Mouse (Mus musculus) spleen, adult 2 months (tissue): ENCODE results near the gene Lrrc31. TPM values are rescaled to one million over a fixed set of nuclear protein-coding genes. Genes with fewer than 3 reads are reported as not detected.
"Not testable (repeated sequence)": the region's sequence is repeated elsewhere in the genome, so short reads cannot be mapped to it uniquely, and the experiment has no call there.

Experiments used
- DNase-seq, 2 experiments: peaks; one replicate each; pipeline versions ENCODE4 v3.0.0 to v3.0.0-alpha.2; 2012 to 2021; ENCODE audit warnings: low spot score in 2 of 2, low read depth in 1 of 2
- H3K27ac ChIP-seq: fragments of 200-500 bp; 2 replicates; pipeline ENCODE4 v1.5.1; 2012; ENCODE audit warnings: low read length, inconsistent platforms; ENCODE audit not compliant: insufficient read depth
- H3K27me3 ChIP-seq: fragments of 200-500 bp; 2 replicates; pipeline ENCODE4 v1.6.1; 2012; ENCODE audit warnings: mild to moderate bottlenecking, moderate library complexity, low read length, inconsistent platforms; ENCODE audit not compliant: control insufficient read depth, insufficient read depth
- H3K36me3 ChIP-seq: fragments of 200-500 bp; 2 replicates; pipeline ENCODE4 v1.6.1; 2012; ENCODE audit warnings: mild to moderate bottlenecking, low read length, inconsistent platforms; ENCODE audit not compliant: control insufficient read depth, insufficient read depth
- H3K4me1 ChIP-seq: fragments of 200-500 bp; 2 replicates; pipeline ENCODE4 v1.6.1; 2011; ENCODE audit warnings: inconsistent platforms; ENCODE audit not compliant: control insufficient read depth, insufficient read depth, insufficient read length
- H3K4me3 ChIP-seq: fragments of 200-500 bp; 2 replicates; pipeline ENCODE4 v1.5.1; 2011; ENCODE audit warnings: mild to moderate bottlenecking, inconsistent platforms; ENCODE audit not compliant: insufficient read depth, insufficient read length; ENCODE audit errors: extremely low read depth
- CTCF ChIP-seq: fragments of 200-500 bp; IDR thresholded peaks from 2 replicates; pipeline ENCODE4 v1.5.1; 2011; ENCODE audit warnings: mild to moderate bottlenecking, inconsistent platforms; ENCODE audit not compliant: insufficient read depth, insufficient read length, insufficient replicate concordance; ENCODE audit errors: extremely low read depth
- POLR2A ChIP-seq: fragments of 200-500 bp; IDR thresholded peaks from 2 replicates; pipeline ENCODE4 v1.6.1; 2011; ENCODE audit warnings: low read depth, low read length, inconsistent platforms
- WGBS: fragments of 180-500 bp; shearing (Covaris S2); methylation state at CpG from one replicate; pipeline ENCODE4 v1.1.7; 2018; 5-methylcytosine and 5-hydroxymethylcytosine counted together
- polyA plus RNA-seq: library from polyadenylated mRNA; depleted of rRNA; stranded (reverse); fragments of >200 nt; gene quantifications from 2 replicates; pipeline ENCODE4 v1.2.3, GENCODE M21; 2012; rRNA removed

Lrrc31 gene
- not detected in 2 replicates for polyA plus RNA-seq

DNA sequence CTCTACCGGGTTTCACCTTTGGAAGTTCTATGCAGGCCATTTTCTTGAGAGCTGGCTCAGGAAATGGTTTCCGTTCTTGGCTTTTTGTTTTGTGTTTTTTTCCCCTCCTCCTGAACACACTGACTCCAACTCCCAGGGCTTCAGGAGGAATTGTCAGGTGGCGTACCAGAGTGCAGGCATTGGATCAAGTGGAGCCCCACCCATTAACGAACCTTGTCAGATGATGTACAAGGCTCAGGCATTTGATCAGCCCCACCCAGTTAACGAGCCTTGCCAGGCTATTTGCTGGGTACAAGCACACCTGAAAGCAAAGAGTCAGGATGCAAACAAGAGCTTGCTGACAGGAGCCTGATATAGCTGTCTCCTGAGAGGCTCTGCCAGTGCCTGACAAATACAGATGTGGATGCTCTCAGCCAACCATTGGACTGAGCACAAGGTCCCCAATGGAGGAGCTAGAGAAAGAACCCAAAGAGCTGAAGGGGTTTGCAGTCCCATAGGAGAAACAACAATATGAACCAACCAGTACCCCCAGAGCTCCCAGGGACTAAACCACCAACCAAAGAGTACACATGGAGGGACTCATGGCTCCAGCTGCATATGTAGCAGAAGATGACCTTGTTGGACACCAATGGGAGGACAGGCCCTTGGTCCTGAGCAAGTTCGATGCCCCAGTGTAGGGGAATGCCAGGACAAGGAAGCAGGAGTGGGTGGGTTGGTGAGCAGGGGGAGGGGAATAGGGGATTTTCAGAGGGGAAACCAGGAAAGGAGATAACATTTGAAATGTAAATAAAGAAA lies at the start of gene Lrrc31:
TSS of gene Lrrc31 (minus strand) at position 133 of the 795 bp plus-strand sequence.
- not testable (repeated sequence) for H3K4me3 ChIP-seq, DNase-seq, H3K27me3 ChIP-seq, H3K4me1 ChIP-seq, H3K36me3 ChIP-seq, H3K27ac ChIP-seq
- 80% methylated on average over 6 of the region's 6 CpGs for WGBS

DNA sequence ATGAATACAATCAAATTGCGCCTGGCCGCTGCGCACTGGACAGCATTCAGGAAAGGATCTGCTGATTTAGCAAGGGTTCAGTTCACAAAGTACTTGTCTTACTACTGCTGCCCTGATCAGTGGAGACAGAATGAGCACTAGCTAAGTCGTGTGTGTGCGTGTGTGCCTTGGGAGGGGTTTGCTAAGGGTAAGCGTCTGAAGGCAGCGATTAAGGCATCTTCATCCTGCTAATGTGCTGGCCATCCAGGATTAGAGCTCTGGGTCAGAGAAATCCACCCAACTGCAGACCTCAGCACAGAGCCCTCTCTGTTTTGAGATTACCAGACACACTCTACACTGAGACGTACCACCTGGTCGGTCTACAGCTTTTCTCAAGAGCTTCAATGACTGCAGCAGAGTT lies 48.7 kb upstream of the Lrrc31 start:
- no peak overlapping the region for H3K4me3 ChIP-seq
- 91% methylated on average over 9 of the region's 9 CpGs for WGBS
- TF ChIP-seq CTCF (no peak), POLR2A (no peak)
- H3K4me1 ChIP-seq, result no peaks in the 10 kb centered on the region
- no peaks in the 10 kb centered on the region for H3K36me3 ChIP-seq
- DNase-seq, result no peak
- no peaks in the 10 kb centered on the region for H3K27me3 ChIP-seq
- no peak overlapping the region for H3K27ac ChIP-seq

DNA sequence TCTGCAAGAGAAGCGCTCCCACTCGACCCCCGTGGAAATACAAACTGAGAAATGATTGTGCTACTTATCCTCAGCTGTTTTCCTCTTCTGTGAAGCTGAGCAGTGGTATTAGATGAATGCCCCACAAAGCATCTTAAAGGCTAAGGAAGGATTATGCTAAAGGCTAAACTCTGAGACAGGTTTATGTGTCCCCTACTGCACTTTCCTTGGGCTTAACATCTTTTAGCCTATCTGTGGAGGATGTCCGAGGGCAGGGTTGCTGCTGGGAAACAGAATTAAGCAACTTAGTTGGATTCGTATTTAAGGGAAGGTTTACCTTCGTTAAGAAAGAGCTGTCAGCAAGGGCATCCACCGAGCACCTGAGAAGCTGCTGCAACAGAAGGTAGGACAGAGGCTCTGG lies 46.4 kb upstream of the Lrrc31 start, which contains the start of gene Samd7:
TSS of gene Samd7 (plus strand) at position 288 of the 400 bp plus-strand sequence.
- WGBS, result 81% methylated on average over 7 of the region's 7 CpGs
- no peak within 1 kb of the TSS for H3K4me3 ChIP-seq
- no peak for TF ChIP-seq POLR2A
- no peak for TF ChIP-seq CTCF
- H3K4me1 ChIP-seq, result no peaks in the 10 kb centered on the region
- no peak within 1 kb of the TSS for H3K27ac ChIP-seq
- no peak for DNase-seq
- no peaks in the 10 kb centered on the region for H3K36me3 ChIP-seq
- H3K27me3 ChIP-seq, result no peaks in the 10 kb centered on the region

DNA sequence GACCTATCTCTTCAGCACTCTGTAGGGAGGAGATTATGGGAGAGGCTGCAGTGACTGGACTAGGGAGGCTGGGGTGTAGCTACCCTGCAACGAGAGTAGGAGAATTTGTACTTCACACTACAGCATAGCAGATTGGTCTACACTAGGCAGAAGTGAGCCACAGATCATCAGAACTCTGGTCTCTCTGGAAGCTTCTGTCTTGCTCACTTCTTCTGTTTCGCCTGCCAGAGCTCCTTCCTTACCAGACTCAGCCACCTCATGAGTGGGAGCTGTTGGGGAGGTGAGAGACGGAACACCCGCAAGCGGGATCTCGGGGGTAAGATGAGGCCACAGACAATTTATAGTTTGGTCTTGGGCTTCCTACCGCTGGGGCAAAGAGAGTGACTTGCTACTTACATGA lies 43.2 kb upstream of the Lrrc31 start:
- TF ChIP-seq CTCF, result no peak
- TF ChIP-seq POLR2A, result no peak
- Histone ChIP-seq H3K27ac (no peak overlapping the region), H3K36me3 (no peaks in the 10 kb centered on the region), H3K27me3 (no peaks in the 10 kb centered on the region), H3K4me1 (no peaks in the 10 kb centered on the region), H3K4me3 (no peak overlapping the region)
- 94% methylated on average over 7 of the region's 7 CpGs for WGBS
- DNase-seq, result no peak

DNA sequence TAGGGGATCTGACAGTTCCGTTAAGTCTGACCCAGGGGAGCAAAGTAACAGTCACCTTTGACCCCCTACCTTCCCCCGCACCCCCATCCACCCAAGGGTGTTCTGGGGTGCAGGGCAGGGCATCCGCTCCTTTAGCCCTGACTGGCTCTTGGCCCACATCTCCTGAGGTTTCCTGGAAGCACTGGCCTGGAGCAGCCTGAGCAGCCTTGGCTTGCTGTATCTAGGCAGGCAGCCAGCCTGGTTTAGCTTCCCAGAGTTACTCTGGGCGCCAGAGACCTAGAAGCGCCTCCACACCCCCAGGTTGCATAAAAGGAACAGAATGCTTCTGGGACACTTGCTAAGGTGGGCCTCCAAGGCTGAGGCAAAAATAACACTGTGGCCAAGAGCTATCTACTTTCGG lies 41.7 kb upstream of the Lrrc31 start:
- DNase-seq, result no peak
- no peak overlapping the region for H3K4me3 ChIP-seq
- TF ChIP-seq CTCF (no peak), POLR2A (no peak)
- 84% methylated on average over 6 of the region's 6 CpGs for WGBS
- H3K27ac ChIP-seq, result no peak overlapping the region
- no peaks in the 10 kb centered on the region for H3K36me3 ChIP-seq
- no peaks in the 10 kb centered on the region for H3K27me3 ChIP-seq
- H3K4me1 ChIP-seq, result no peaks in the 10 kb centered on the region

DNA sequence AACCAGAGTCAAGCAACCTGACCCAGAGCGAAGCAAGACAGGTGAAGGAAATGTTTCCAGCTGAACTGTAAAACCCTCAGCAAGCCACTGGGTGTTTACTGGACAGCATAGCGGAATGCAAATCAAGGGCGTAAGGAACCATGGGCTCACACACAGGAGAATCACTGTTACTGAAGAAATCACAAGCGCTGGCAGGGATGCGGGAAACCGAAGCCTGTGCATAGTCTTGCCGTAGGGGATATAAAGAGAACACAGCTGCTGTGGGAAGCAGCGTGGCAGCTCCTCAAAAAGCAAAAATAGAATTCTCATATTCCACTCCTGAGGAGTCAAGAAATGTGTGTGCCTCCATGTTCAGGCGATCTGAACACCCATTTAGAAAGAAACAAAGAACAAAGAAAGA lies 37.2 kb upstream of the Lrrc31 start:
- Histone ChIP-seq H3K4me3 (no peak overlapping the region), H3K4me1 (no peaks in the 10 kb centered on the region), H3K27me3 (no peaks in the 10 kb centered on the region), H3K27ac (no peak overlapping the region), H3K36me3 (no peaks in the 10 kb centered on the region)
- WGBS, result 91% methylated on average over 9 of the region's 9 CpGs
- DNase-seq, result no peak
- no peak for TF ChIP-seq POLR2A
- TF ChIP-seq CTCF, result no peak

DNA sequence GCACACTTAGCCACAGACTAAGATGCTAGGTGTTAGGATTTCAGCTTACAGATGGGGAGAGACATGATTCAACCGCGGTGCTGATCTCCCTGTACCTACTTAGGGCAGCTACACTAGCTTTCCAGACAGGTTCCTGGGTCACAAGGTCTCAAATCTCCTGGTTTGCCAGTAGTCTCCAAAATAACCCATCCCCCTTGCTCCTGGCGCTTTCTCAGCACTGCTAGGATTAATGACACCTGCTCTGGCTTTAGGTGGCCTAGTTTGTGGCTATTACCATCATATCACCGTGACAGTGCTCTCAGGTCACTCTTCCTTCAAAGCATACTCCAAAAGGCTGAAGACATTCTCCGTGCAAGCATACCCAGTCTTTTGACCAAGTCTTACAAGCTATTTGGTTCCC lies 29.4 kb upstream of the Lrrc31 start:
- no peak for TF ChIP-seq CTCF
- no peak for TF ChIP-seq POLR2A
- no peak overlapping the region for H3K27ac ChIP-seq
- WGBS, result 90% methylated on average over 5 of the region's 5 CpGs
- H3K4me1 ChIP-seq, result no peaks in the 10 kb centered on the region
- H3K36me3 ChIP-seq, result no peaks in the 10 kb centered on the region
- no peaks in the 10 kb centered on the region for H3K27me3 ChIP-seq
- H3K4me3 ChIP-seq, result no peak overlapping the region
- no peak for DNase-seq
